Mouse (Mus musculus): Measurements from ENCODE around the gene Mt1. TPM values are rescaled to one million over a fixed set of nuclear protein-coding genes. Genes with fewer than 3 reads are reported as not detected.

The Mt1 gene
- total RNA-seq, 2 experiments from 2014 or later: 291 to 329 TPM

GRCm38 (mm10) chr8:94204043-94204442 lies 25.2 kb downstream of the Mt1 start:
- no peak for DNase-seq (ENCODE audit: low spot score in 2 of 2)

GRCm38 (mm10) chr8:94205736-94206135 lies 26.9 kb downstream of the Mt1 start:
- peak; percentile 71 to 73 for DNase-seq (ENCODE audit: low spot score in 2 of 2)

GRCm38 (mm10) chr8:94206256-94206655 lies 27.4 kb downstream of the Mt1 start:
- no peak for DNase-seq (ENCODE audit: low spot score in 2 of 2)

GRCm38 (mm10) chr8:94207491-94207890 lies 28.6 kb downstream of the Mt1 start:
- no peak for DNase-seq (ENCODE audit: low spot score in 2 of 2)

- no peak for DNase-seq (ENCODE audit: low spot score in 2 of 2)
These were observed 30.8 kb downstream of the Mt1 start for GRCm38 (mm10) chr8:94209639-94210038.

- DNase-seq (ENCODE audit: low spot score in 2 of 2): no peak
These were observed 31.3 kb downstream of the Mt1 start for GRCm38 (mm10) chr8:94210225-94210624.

GRCm38 (mm10) chr8:94213819-94214218 lies 34.9 kb downstream of the Mt1 start:
- no peak for DNase-seq (ENCODE audit: low spot score in 2 of 2)

- peak; percentile 93 for DNase-seq (ENCODE audit: low spot score in 2 of 2)
These were observed 35.6 kb downstream of the Mt1 start, which contains the start of gene Nup93 for GRCm38 (mm10) chr8:94214252-94215173. Nup93 (plus strand) TSS chr8:94214564.

GRCm38 (mm10) chr8:94227381-94227939 lies 48.6 kb downstream of the Mt1 start:
- no peak for DNase-seq (ENCODE audit: low spot score in 2 of 2)

Other genes with a start within 250 kb of the Mt1 start
- 100 to 1,000 TPM; 174 to 283 TPM for gene Amfr, start 166.2 kb upstream of the Mt1 start, total RNA-seq (2021)
- 10 to 100 TPM; 29.4 to 33.1 TPM for gene Nudt21, start 142.1 kb upstream of the Mt1 start, total RNA-seq (2021)
- 10 to 100 TPM; 19.5 to 20.1 TPM for gene Ogfod1, start 141.9 kb upstream of the Mt1 start, total RNA-seq (2021)
- gene Bbs2, start 80.2 kb upstream of the Mt1 start, total RNA-seq (2021): 10 to 100 TPM; 20.1 to 21.4 TPM
- gene Mt4, start 41.9 kb upstream of the Mt1 start, total RNA-seq (2021): not detected
- gene Mt3, start 26.5 kb upstream of the Mt1 start, total RNA-seq (2021): 1 to 10 TPM; 4.5 to 7.2 TPM
- 100 to 1,000 TPM; 203 to 204 TPM for gene Mt2, start 6.4 kb upstream of the Mt1 start, total RNA-seq (2021)
- 10 to 100 TPM; 10.7 to 11.3 TPM for gene Nup93, start 35.5 kb downstream of the Mt1 start, total RNA-seq (2021)
- gene Slc12a3, start 150.1 kb downstream of the Mt1 start, total RNA-seq (2021): under 1 TPM in 1 of 2 experiments, not detected in 1; 0.13 TPM
- 100 to 1,000 TPM; 100 to 109 TPM for gene Herpud1, start 207.4 kb downstream of the Mt1 start, total RNA-seq (2021)

Measured in adrenal gland, adult 18-20 months (tissue).